Mouse (Mus musculus): ENCODE data around the gene Snx25.

Gene Snx25

DNA sequence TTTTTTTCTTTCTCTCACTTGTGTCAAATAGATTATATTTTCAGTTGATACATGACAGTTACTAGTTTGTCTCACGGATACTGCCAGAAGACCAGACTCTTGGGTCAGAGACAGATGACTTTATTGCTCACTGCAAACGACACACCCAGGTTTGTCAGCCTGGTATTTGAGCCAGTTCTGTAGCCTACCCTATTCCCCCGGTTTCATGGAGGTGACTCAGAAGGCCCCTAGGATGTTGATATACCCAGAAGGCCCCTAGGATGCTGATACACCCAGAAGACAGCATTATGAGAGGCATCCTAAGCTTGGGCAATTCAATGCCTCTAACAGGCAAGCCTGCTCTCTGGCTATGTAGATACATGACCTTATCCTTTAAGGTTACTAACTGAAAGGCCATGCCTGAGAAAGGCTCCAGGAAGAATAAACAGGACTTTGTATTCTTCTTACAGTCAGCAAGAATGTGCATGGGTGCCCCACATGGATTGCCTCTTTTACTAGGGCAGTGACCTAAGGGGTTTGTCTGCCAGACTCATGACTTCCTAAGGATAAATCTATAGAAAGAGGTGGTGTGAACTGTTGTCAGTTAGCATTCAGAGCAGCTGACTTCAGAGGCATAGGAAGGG is 144.8 kb downstream of the Snx25 start:
- DNase-seq = no peak

DNA sequence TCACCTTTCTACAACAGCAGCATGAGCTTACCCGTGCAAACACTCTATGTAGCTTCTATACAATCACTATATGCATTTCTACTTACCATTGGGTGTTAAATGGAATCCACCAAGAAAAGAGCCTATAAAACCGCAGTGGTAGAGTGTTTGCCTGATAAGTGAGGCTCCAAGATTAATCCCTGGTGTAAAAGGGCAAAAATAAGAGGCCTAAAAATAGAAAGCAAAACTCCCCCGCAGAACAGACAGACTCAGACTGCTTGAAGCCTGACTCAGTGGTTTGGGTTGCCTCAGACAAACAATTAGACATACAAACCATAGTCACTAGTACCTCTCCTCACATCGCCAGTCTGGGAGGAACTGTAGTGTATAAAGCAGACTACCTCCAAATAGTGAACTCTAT is 146.4 kb downstream of the Snx25 start, which contains the start of gene Ankrd37:
TSS of gene Ankrd37 (minus strand) at position 112 of the 400 bp plus-strand sequence.
- DNase-seq = no peak

DNA sequence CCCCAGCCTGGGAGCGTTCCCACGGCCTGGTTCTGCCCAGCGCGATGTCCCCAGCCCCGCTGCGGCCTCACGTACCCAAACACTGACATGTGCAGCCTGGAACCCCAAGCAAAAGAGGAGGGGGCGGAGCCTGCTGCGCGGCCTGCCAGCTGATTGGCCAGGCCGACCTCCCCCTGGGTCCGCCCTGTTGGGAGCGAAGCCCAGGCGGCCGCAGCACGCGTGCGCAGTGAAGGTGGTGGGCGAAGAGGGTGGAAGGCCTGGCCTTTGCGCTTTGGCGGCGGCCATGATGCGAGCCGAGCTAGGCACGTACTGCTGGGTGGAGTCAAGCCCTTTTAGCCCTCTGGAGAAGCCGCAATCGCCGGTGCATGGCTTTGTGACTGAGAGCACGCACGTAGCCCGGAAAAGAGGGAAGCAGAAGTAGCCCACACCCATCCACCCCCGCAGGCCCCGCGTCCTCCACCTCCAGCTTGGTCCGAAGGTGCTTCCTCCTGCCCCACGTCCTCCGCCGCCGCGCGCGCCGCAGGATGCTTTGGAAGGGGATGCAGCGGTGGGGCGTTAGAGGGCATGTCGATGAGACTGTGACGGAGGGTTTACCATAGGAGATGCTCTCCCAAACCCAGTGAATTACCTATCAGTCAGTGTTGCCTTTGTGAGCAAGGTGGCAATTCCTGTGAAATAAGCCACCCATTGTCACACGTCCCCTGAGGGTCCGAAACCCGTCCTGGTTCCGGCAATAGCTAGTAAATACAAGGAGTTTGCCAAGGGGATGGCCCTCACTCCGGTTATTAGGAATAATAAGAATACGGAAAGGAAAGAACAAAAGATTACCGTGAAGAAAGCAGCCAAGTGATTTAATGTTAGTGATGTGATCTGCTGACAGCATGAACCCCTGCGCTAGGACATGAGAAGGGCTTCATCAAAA is 151.9 kb downstream of the Snx25 start:
- peak; percentile 99 for DNase-seq

DNA sequence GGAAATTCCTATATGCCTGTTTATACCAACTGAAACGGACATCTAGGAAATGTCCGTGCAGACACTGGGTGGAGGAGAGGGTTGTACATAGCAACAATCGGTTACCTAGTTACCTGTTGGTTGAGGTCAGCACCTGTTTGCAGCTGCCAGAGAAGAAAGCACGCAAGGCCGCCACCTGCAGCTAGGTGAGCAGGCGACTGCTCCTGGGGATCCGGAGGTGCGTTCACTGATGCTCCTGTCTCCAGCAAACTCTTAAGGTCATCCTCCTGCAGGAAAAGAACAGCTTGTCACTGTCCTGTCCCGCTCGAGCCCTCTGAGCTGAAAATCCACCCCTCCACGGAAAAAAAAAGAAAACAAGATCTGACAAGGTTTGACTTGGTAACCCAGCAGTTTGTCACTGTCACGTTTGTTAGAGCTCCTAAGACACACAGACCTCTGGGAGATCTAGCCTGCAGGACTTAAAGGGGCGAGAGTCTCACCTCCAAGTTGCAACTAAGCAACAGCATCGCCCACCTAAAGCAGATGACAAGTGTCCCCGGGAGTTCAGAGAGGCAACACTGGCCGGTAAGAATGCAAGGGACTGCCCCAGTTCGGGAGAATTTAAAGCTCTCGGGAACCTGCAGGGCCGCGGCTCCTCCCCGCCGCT is 152.7 kb downstream of the Snx25 start, which contains the start of gene Lrp2bp:
TSS of gene Lrp2bp (plus strand) at position 166 of the 646 bp plus-strand sequence.
- DNase-seq = peak; percentile 47

DNA sequence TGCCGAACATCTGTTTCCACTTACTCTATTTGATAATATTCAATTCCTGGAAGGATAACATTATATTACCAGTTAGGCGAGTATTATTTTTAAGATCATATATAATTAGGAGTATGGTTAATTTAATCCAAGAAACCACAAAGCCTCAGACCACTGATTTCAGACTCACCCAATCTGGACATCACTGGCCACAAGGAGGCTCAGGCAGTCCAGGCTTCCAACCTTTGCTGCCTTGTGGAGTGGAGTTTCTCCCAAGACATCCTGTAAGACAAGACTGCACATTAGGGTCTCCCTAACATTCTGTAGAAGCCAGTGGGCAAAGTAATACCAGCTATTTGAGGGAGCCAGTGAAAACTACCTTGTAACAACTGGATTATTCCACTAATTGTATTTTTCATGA is 153.7 kb downstream of the Snx25 start:
- DNase-seq = no peak

DNA sequence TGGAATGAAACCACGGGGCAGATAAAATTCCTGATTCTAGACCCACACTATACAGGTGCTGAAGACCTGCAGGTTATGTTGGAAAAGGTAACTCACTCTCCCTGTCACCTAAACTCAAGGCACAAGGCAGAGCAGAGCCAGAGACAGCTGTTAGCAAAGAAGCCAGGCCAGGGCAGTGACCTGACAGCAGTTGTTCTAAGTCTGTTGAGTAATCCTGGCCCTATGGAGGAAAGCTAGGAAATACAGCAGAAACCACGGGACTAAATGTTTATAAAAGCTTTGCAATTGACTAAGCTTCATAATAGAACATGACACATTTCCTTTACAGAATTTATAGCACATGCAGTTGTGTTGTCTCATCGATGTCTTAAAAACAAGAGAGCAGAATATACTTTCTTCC is 156.4 kb downstream of the Snx25 start:
- DNase-seq = no peak

DNA sequence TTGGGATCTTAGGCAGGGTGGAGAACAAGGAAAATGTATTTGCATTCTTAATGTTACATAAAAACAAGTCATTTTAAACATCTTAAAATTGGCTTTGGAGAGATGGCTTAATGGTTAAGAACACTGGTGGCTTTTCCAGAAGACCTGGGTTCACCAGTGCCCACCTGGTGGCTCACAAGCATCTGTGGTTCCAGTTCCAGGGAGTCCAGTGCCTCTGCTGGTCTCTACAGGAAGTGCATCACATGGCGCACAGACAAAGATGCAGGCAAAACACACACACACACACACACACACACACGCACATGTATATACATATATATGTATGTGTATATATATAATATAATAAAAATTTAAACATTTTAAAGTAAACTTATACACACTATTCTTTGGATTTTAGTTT is 157.8 kb downstream of the Snx25 start:
- DNase-seq = no peak

DNA sequence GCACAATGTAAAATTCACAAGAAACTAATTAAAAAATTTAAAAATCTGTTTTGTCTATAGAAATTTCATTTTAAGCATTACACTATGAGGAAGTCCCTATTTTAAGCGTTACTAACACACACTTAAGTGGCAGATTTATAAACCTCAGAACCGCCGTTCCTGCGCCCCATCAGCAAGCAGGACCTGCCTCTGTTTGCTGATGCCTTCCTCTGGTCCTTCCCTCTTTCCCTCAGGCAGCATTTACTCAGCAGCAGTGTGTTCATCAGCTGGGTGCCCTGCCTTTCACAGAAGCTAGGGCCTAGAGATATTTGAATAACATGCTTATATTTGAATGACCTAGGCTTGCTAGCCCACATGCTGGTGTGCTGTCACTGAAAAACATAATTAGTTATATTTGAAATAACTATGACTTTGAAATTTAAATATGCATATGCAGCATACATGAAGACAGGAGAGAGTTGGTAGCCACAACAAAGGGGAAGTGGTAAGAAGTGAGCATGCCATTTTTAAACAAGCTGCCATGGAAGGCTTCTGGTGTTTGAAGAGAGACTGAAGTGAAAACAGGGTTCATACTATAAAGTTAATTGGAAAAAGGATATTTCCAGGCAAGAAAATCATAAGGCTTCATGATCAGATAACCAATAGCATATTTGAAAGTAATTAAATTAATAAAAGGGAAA is 161.2 kb downstream of the Snx25 start:
- no peak for DNase-seq

DNA sequence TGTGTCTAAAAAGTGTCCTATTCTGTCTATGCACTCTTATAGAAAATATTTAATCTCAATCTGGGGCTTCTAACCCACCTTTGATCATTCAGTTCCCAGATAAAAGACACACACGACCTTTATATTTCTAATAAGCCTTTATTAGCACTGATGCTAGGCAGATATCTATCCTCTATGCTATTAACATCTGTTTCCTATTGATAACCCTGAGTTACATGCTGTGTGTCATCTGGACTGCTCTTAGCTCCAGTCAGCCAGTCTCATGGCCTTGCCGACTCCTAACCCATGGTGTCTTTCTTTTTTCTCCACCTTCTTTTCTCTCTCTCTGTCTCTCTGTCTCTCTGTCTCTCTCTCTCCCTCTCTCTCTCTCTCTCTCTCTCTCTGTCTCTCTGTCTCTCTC is 163.8 kb downstream of the Snx25 start:
- no peak for DNase-seq

DNA sequence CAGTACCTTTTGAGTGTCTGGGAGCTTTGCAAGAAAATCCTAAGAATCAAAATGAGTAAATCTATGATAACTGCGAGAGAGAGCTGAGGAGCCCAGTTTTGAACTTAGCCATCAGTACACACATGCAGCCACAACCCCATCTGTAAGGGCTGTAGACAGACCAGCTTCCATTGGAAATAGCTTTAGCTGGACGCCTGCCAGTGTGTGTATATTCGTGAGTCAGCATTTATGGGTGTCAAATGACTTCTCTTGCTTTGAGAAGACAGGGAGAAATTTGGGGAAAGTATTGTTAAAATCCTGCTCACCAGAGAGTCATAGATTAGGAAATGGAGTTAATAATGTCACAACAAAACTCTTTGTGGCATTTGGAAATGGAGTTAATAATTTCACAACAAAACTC is 165.3 kb downstream of the Snx25 start:
- DNase-seq = peak; percentile 26

All from kidney, postnatal 10 days (tissue).